Mouse (Mus musculus) ES-E14 (cell line): ENCODE measurements around the gene Rhoj.

Experiments used
- CHD2 ChIP-seq: IDR thresholded peaks from 2 replicates; pipeline ENCODE4 v1.6.1; 2014; ENCODE audit warnings: mild to moderate bottlenecking, low read depth, low read length, inconsistent platforms
- HCFC1 ChIP-seq: IDR thresholded peaks from 2 replicates; pipeline ENCODE4 v1.6.1; 2012; ENCODE audit warnings: low read length, inconsistent platforms, borderline replicate concordance; ENCODE audit not compliant: insufficient read depth
- MAFK ChIP-seq: IDR thresholded peaks from 2 replicates; pipeline ENCODE4 v1.6.1; 2014; ENCODE audit warnings: mild to moderate bottlenecking, low read depth, low read length, inconsistent platforms; ENCODE audit not compliant: insufficient read depth
- ZC3H11A ChIP-seq: IDR thresholded peaks from 2 replicates; pipeline ENCODE4 v1.6.1; 2012; ENCODE audit warnings: low read depth, mild to moderate bottlenecking, inconsistent platforms, low read length, borderline replicate concordance

GRCm38 (mm10) chr12:75340331-75340730 lies 32.2 kb downstream of the Rhoj start:
- TF ChIP-seq MAFK = no peak
- no peak for TF ChIP-seq HCFC1
- no peak for TF ChIP-seq ZC3H11A
- no peak for TF ChIP-seq CHD2
